Mouse (Mus musculus) kidney, adult 2 months (tissue): ENCODE measurements around the gene Slc25a25. TPM values are rescaled to one million over a fixed set of nuclear protein-coding genes. Genes with fewer than 3 reads are reported as not detected.

Source experiments
- DNase-seq: peaks from one replicate; pipeline ENCODE4 v3.0.0; 2021
- H3K27ac ChIP-seq: fragments of 200-500 bp; 2 replicates; pipeline ENCODE4 v1.5.1; 2012; ENCODE audit warnings: low read depth, low read length, control low read depth, inconsistent platforms; ENCODE audit not compliant: insufficient read depth
- H3K27me3 ChIP-seq: fragments of 200-500 bp; replicated peaks from 2 replicates; pipeline ENCODE4 v1.6.1; 2012; ENCODE audit warnings: mild to moderate bottlenecking, moderate library complexity, low read length, inconsistent platforms; ENCODE audit not compliant: control insufficient read depth, insufficient read depth
- H3K36me3 ChIP-seq: fragments of 200-500 bp; 2 replicates; pipeline ENCODE4 v1.6.1; 2012; ENCODE audit warnings: mild to moderate bottlenecking, moderate library complexity, low read length, inconsistent platforms; ENCODE audit not compliant: control insufficient read depth, insufficient read depth
- H3K4me1 ChIP-seq: fragments of 200-500 bp; 2 replicates; pipeline ENCODE4 v1.6.1; 2011; ENCODE audit warnings: low read length; ENCODE audit not compliant: control insufficient read depth, insufficient read depth
- H3K4me3 ChIP-seq: fragments of 200-500 bp; 2 replicates; pipeline ENCODE4 v1.5.1; 2011; ENCODE audit warnings: mild to moderate bottlenecking, low read depth, low read length, control low read depth; ENCODE audit not compliant: insufficient read depth
- CTCF ChIP-seq: fragments of 200-500 bp; conservative IDR thresholded peaks from 2 replicates; pipeline ENCODE4 v1.5.1; 2011; ENCODE audit warnings: low read depth, mild to moderate bottlenecking, control low read depth, low read length, moderate library complexity, mixed read lengths; ENCODE audit not compliant: insufficient read depth, insufficient read length
- POLR2A ChIP-seq: fragments of 200-500 bp; IDR thresholded peaks from one replicate; pipeline ENCODE4 v1.6.1; 2011; ENCODE audit warnings: low read depth, low read length, control low read depth
- WGBS: fragments of 180-500 bp; shearing (Covaris S2); methylation state at CpG from one replicate; pipeline ENCODE4 v1.1.7; 2018; 5-methylcytosine and 5-hydroxymethylcytosine counted together
- polyA plus RNA-seq: library from polyadenylated mRNA; depleted of rRNA; stranded (reverse); fragments of >200 nt; gene quantifications from 2 replicates; pipeline ENCODE4 v1.2.3, GENCODE M21; 2012

Slc25a25 gene
- polyA plus RNA-seq, 1 experiment: 25.3 TPM

- TF ChIP-seq CTCF: 0 out of 2 replicates have a peak, but pooled peaks have one; percentile 0
- no peak for TF ChIP-seq POLR2A
- Histone ChIP-seq H3K27me3 (no peaks in the 10 kb centered on the region), H3K36me3 (peaks cover 3% of the 10 kb centered on the region; the same call in 1 of the 2 replicates), H3K27ac (peak overlapping the region; percentile 93), H3K4me1 (peaks cover 40% of the 10 kb centered on the region), H3K4me3 (peak overlapping the region; percentile 63; the same call in 1 of the 2 replicates)
- 59% methylated on average over 6 of the region's 6 CpGs for WGBS
- peak; percentile 93 for DNase-seq
Observed at GRCm38 (mm10) chr2:32421851-32422251, 29.4 kb downstream of the Slc25a25 start.

DNA sequence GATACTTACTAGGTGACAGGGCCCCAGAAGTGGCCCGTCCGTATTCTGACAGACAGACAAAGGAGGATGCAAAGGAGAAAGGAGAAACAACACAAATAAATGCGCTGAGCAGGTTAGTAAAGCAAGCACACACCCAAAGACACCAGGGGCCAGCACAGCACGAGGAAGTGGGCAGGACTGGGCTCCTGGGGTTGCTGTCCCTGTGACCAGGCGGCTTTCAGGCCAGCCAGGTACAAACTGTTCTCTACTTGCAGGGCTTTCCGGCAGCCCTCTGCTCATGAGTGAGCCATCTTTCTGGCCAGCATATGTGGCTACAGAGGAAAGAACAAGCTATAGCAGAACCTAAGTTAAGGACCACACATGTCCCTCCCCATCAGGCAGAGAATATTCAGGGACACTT is 30.6 kb downstream of the Slc25a25 start:
- no peaks in the 10 kb centered on the region for H3K27me3 ChIP-seq
- TF ChIP-seq CTCF (no peak), POLR2A (no peak)
- DNase-seq: no peak
- peaks cover 10% of the 10 kb centered on the region for H3K36me3 ChIP-seq
- H3K4me1 ChIP-seq: peaks cover 43% of the 10 kb centered on the region
- peak overlapping the region; percentile 86 for H3K27ac ChIP-seq
- H3K4me3 ChIP-seq: no peak overlapping the region
- WGBS: 50% methylated on average over 6 of the region's 6 CpGs

DNA sequence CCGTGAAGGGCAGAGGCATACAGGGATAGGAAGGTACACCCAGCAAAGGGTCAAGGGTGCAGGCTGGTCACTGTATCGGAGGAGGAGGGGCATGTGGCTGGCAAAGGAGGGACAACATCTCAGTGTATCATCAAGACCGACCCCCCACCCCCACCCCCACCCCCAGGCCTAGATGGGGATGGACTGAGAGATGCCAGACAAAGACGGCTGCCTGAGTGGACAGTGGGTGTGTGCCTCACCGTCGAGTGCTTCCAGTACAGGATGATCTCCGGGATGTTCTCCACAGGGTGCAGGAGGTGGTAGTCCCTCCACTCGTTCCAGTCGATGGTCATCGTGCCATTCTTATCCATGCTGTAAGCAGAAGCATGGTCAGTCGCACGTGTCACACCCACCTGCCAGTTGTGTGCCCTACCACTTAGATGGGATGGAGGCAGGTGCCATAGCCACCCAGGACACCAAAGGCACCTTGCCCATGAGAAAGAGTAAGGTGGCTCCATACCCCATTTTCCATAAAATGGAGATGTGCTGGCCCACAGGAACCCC is 31.1 kb downstream of the Slc25a25 start:
- WGBS: 53% methylated on average over 12 of the region's 12 CpGs
- Histone ChIP-seq H3K4me1 (peaks cover 46% of the 10 kb centered on the region), H3K4me3 (no peak overlapping the region), H3K27ac (peak overlapping the region; percentile 97), H3K36me3 (peaks cover 10% of the 10 kb centered on the region), H3K27me3 (no peaks in the 10 kb centered on the region)
- TF ChIP-seq CTCF: no peak
- TF ChIP-seq POLR2A: no peak
- no peak for DNase-seq

DNA sequence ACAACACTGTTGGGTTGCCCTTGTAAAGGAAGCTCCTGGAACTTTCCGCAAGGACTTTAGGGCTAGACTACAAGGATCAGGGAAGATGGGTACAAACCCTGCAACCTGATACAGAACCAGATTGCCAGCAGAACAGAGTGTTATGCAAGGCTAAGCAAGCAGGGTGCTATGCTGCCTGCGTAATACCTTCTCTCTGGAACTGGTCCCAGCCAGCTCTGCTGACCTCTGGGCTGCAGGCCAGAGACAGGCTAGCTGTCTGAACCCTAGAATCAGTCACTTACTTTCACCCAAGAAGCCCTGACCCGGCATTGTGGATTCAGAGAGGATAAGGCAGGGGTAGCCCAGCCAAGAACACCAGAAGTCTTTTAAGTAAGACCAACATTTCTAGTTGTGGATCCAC is 31.9 kb downstream of the Slc25a25 start:
- Histone ChIP-seq H3K36me3 (peaks cover 10% of the 10 kb centered on the region), H3K4me1 (peaks cover 39% of the 10 kb centered on the region), H3K27me3 (no peaks in the 10 kb centered on the region), H3K4me3 (no peak overlapping the region), H3K27ac (peak overlapping the region; percentile 97)
- peak; percentile 97 for DNase-seq
- 40% methylated on average over 3 of the region's 3 CpGs for WGBS
- TF ChIP-seq POLR2A (no peak), CTCF (no peak)

DNA sequence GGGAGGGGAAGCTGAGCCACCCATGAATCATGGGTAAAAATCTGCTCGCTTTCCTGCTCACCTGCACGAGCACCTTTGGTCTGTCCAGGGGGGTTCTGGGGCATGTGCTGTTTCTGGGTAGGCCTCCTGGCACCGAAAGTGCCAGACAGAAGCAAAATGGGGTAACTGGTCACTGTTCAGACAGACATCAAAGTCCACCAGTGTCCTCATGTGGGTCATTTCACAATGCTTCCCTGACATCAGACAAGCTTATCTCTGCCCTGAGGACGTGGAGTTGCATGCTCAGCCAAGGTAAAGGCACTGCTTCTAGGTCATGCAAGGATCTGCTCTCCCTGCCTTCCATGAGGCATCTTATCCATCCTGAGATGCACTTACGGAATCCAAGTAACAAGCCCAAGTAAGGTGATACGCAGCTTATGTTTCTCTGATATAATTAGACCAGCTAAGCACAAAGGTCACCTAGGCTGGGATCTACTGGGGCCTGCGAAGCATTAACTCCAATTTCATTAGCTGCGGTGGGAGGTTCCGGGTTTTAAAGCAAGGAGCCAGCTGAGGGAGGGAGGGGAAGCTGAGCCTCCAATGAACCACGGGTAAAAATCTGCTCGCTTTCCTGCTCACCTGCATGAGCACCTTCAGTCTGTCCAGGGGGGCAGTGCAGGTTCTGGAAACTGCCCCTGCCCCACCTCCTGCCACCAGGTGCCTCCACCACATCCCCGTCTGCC is 32.7 kb downstream of the Slc25a25 start:
- Histone ChIP-seq H3K4me3 (no peak overlapping the region), H3K4me1 (peaks cover 36% of the 10 kb centered on the region), H3K27ac (peak overlapping the region; percentile 97), H3K36me3 (peaks cover 10% of the 10 kb centered on the region), H3K27me3 (no peaks in the 10 kb centered on the region)
- 42% methylated on average over 12 of the region's 12 CpGs for WGBS
- DNase-seq: peak; percentile 84
- no peak for TF ChIP-seq CTCF
- no peak for TF ChIP-seq POLR2A

GRCm38 (mm10) chr2:32417486-32417885 is 33.8 kb downstream of the Slc25a25 start:
- TF ChIP-seq POLR2A (no peak), CTCF (no peak)

DNA sequence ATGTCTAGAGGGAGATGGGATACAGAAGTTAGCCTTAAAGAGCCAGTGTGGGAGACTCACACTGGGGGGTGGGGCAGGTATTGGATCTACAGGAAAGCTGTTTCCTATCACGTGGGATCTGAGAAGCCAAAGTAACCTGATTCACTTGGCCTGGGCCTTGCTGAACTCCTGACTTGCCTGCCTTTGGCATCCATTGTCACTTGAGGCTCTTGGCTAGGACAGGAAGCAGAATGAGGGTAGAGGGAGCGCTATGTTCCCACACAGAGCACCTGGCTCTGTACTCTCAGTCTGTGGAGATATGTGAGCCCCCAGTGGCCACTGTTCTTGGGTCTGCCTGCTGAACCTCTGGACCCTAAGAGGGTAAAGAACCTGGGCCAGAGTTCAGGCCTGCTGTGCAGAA is 34.7 kb downstream of the Slc25a25 start:
- TF ChIP-seq POLR2A (no peak), CTCF (no peak)
- H3K27me3 ChIP-seq: no peaks in the 10 kb centered on the region
- 54% methylated on average over 2 of the region's 2 CpGs for WGBS
- no peak for DNase-seq
- H3K4me3 ChIP-seq: no peak overlapping the region
- H3K4me1 ChIP-seq: peaks cover 30% of the 10 kb centered on the region
- H3K27ac ChIP-seq: no peak overlapping the region
- H3K36me3 ChIP-seq: peaks cover 10% of the 10 kb centered on the region

More at GRCm38 (mm10) chr2:32417486-32417885, 33.8 kb downstream of the Slc25a25 start:
- no peak overlapping the region for H3K4me3 ChIP-seq
- H3K27ac ChIP-seq: 0 out of 2 replicates have a peak overlapping the region, but pooled peaks have one; percentile 97
- DNase-seq: no peak
- 73% methylated on average over 8 of the region's 8 CpGs for WGBS
- H3K36me3 ChIP-seq: peaks cover 10% of the 10 kb centered on the region
- peaks cover 30% of the 10 kb centered on the region for H3K4me1 ChIP-seq
- H3K27me3 ChIP-seq: no peaks in the 10 kb centered on the region
